Mouse (Mus musculus): Measurements from ENCODE around the gene Slc30a1.

DNA sequence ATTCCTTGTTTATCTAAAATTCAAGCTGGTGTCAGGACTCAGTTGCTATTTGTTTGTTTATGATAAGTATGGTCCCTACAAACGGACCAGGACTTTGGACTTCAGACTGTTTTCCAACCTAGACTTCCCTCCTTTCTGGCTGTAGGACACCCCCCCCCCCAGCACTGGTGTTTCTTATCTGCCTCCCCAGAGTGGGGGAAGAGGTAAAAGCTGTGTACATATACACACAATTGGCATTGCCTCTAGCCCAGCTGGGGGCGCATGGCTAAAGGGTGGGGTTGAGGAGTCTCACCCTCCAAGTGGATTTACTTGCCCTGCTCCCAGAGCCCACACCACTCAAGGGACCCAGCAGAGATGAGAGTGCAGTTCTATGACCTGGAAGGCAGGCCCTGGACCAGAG lies 40.3 kb downstream of the Slc30a1 start:
- no peak for TF ChIP-seq CTCF (IDR thresholded peaks at IDR 0.05; ENCODE audit: low read depth)
- TF ChIP-seq EP300 (IDR thresholded peaks at IDR 0.05; ENCODE audit: low read depth), result no peak

Measured in liver, embryonic 14.5 days (tissue).